Mouse (Mus musculus) right cerebral cortex, postnatal 36 days (tissue): ENCODE results near the gene Fam222b.
A peak's percentile ranks its signal among the peaks of the same experiment; 100 is the strongest.

Source experiments
- DNase-seq, 2 experiments: peaks; one replicate each; pipeline ENCODE4 v3.0.0; 2022; ENCODE audit warnings: low spot score in 2 of 2, mixed read lengths in 1 of 2

Gene Fam222b

GRCm38 (mm10) chr11:78163681-78164603 lies 69.5 kb downstream of the Fam222b start:
- no peak for DNase-seq

GRCm38 (mm10) chr11:78164604-78164923 lies 70.1 kb downstream of the Fam222b start:
- no peak for DNase-seq

- no peak for DNase-seq
Measured at GRCm38 (mm10) chr11:78164924-78165760, 70.7 kb downstream of the Fam222b start, which contains the start of gene Traf4. Gene Traf4, minus strand, starts transcription at chr11:78165589.

GRCm38 (mm10) chr11:78165761-78166109 lies 71.3 kb downstream of the Fam222b start:
- no peak for DNase-seq

GRCm38 (mm10) chr11:78166161-78166560 lies 71.7 kb downstream of the Fam222b start:
- DNase-seq = no peak

- no peak for DNase-seq
Measured at GRCm38 (mm10) chr11:78166640-78167039, 72.2 kb downstream of the Fam222b start.

- no peak for DNase-seq
Measured at GRCm38 (mm10) chr11:78167257-78167959, 72.9 kb downstream of the Fam222b start.

GRCm38 (mm10) chr11:78168541-78169468 lies 74.3 kb downstream of the Fam222b start:
- DNase-seq = no peak

- no peak for DNase-seq
Measured at GRCm38 (mm10) chr11:78170306-78170705, 75.8 kb downstream of the Fam222b start.

GRCm38 (mm10) chr11:78171328-78171727 lies 76.9 kb downstream of the Fam222b start:
- DNase-seq = no peak

GRCm38 (mm10) chr11:78172034-78172747 lies 77.7 kb downstream of the Fam222b start:
- DNase-seq = no peak

- no peak for DNase-seq
Measured at GRCm38 (mm10) chr11:78172748-78173383, 78.4 kb downstream of the Fam222b start.

- no peak for DNase-seq
Measured at GRCm38 (mm10) chr11:78174506-78174905, 80.0 kb downstream of the Fam222b start.

GRCm38 (mm10) chr11:78175771-78176401 lies 81.4 kb downstream of the Fam222b start:
- DNase-seq = no peak

- peak in 1 of 2 experiments; percentile 70 for DNase-seq
Measured at GRCm38 (mm10) chr11:78176402-78176862, 82.0 kb downstream of the Fam222b start, which contains the start of the genes Nek8 and Tlcd1. Gene Nek8, minus strand, starts transcription at chr11:78176675. Gene Tlcd1, plus strand, starts transcription at chr11:78176711.

- no peak for DNase-seq
Measured at GRCm38 (mm10) chr11:78176905-78177331, 82.5 kb downstream of the Fam222b start.

GRCm38 (mm10) chr11:78177437-78177836 lies 83.0 kb downstream of the Fam222b start:
- DNase-seq = no peak

GRCm38 (mm10) chr11:78177903-78178858 lies 83.7 kb downstream of the Fam222b start:
- peak; percentile 85 to 89 for DNase-seq
